ENCODE assay signal across 8 mouse cellular contexts in genomic region chr4:129462118-129462517, GRCm38 (mm10). TPM values are rescaled to one million over a fixed set of nuclear protein-coding genes. Genes with fewer than 3 reads are reported as not detected.
DNase-seq lines count a peak whose midpoint lies in the region; ATAC-seq and TF ChIP-seq lines count a peak whose summit lies in the region.

No protein-coding gene starts in this region.

- ATAC-seq in hindbrain, embryonic 13.5 days (ENCODE audit: low FRiP score): no peak
- no peak for ATAC-seq in liver, embryonic 16.5 days (ENCODE audit: low read depth)
- ATAC-seq in erythroid progenitor cell, adult 5-6 weeks (replicated peaks; ENCODE audit: low FRiP score, poor library complexity, severe bottlenecking): no peak
- no peak for ATAC-seq in frontal cortex, adult (ENCODE audit: low TSS enrichment)

- no peaks in the 10 kb centered on the region for H3K27me3 ChIP-seq in hindbrain, embryonic 13.5 days
- H3K27me3 ChIP-seq in liver, embryonic 16.5 days (ENCODE audit: control insufficient read depth, insufficient read depth, low read depth, low read length): no peaks in the 10 kb centered on the region

- TF ChIP-seq POLR2A in bone marrow, adult 2 months (IDR thresholded peaks at IDR 0.05; ENCODE audit: borderline replicate concordance, control insufficient read depth, low read depth, low read length): no peak

- peaks cover 7% of the 10 kb centered on the region; the same call in 1 of the 2 replicates for H3K4me1 ChIP-seq in bone marrow, adult 2 months (ENCODE audit: control insufficient read depth, insufficient read depth, low read length)
- peaks cover 13% of the 10 kb centered on the region for H3K4me1 ChIP-seq in hindbrain, embryonic 13.5 days (replicated peaks)
- peaks cover 38% of the 10 kb centered on the region for H3K4me1 ChIP-seq in liver, embryonic 16.5 days (ENCODE audit: control insufficient read depth, low read depth, low read length)

- H3K9ac ChIP-seq in hindbrain, embryonic 13.5 days: peak overlapping the region; percentile 89
- peak overlapping the region; percentile 98 for H3K9ac ChIP-seq in liver, embryonic 16.5 days (ENCODE audit: low read depth, low read length)

- no peak for TF ChIP-seq CTCF in layer of hippocampus, adult 2 months (conservative IDR thresholded peaks at IDR 0.05)
- TF ChIP-seq CTCF in bone marrow, adult 2 months (IDR thresholded peaks at IDR 0.05; ENCODE audit: control insufficient read depth, insufficient read depth, low read length): no peak

- no peak for DNase-seq in layer of hippocampus, adult 2 months (ENCODE audit: low spot score in 2 of 2)
- no peak for DNase-seq in layer of hippocampus, adult 9-10 months (ENCODE audit: low spot score)
- no peak for DNase-seq in left cerebral cortex, adult 11 months (ENCODE audit: low spot score)

- peak overlapping the region; percentile 90 for H3K4me3 ChIP-seq in layer of hippocampus, adult 2 months
- H3K4me3 ChIP-seq in bone marrow, adult 2 months (replicated peaks; ENCODE audit: control insufficient read depth, low read depth, low read length): peak overlapping the region; percentile 91
- H3K4me3 ChIP-seq in hindbrain, embryonic 13.5 days: peak overlapping the region; percentile 96
- H3K4me3 ChIP-seq in liver, embryonic 16.5 days (ENCODE audit: low read depth, low read length): peak overlapping the region; percentile 94

- H3K4me2 ChIP-seq in hindbrain, embryonic 13.5 days: peak overlapping the region; percentile 75
- peak overlapping the region; percentile 82 for H3K4me2 ChIP-seq in liver, embryonic 16.5 days (ENCODE audit: low read depth, low read length)

- peaks cover 37% of the 10 kb centered on the region for H3K36me3 ChIP-seq in hindbrain, embryonic 13.5 days
- H3K36me3 ChIP-seq in liver, embryonic 16.5 days (ENCODE audit: control insufficient read depth, insufficient read depth): peaks cover 25% of the 10 kb centered on the region

- H3K9me3 ChIP-seq in hindbrain, embryonic 13.5 days: no peaks in the 10 kb centered on the region
- H3K9me3 ChIP-seq in liver, embryonic 16.5 days (replicated peaks; ENCODE audit: control insufficient read depth, low read length): no peaks in the 10 kb centered on the region

- WGBS in bone marrow, adult 2 months: 42% methylated on average over 3 of the region's 3 CpGs
- 42% methylated on average over 3 of the region's 3 CpGs for WGBS in hindbrain, embryonic 13.5 days
- 42% methylated on average over 3 of the region's 3 CpGs for WGBS in liver, embryonic 16.5 days (ENCODE audit: insufficient replicate concordance)

- H3K27ac ChIP-seq in layer of hippocampus, adult 2 months: peak overlapping the region; percentile 92
- H3K27ac ChIP-seq in bone marrow, adult 2 months (ENCODE audit: control insufficient read depth, insufficient read depth, low read depth, low read length, poor library complexity): peak overlapping the region; percentile 96
- peak overlapping the region; percentile 77 for H3K27ac ChIP-seq in hindbrain, embryonic 13.5 days
- H3K27ac ChIP-seq in liver, embryonic 16.5 days (ENCODE audit: low read length): peak overlapping the region; percentile 100

RNA-seq across cellular contexts. Expression of gene Bsdc1, which starts 0.7 kb away (rescaled TPM):
- 10 to 100 TPM; 56.2 to 62.7 TPM for total RNA-seq in layer of hippocampus, adult 2 months (2021)
- polyA plus RNA-seq in bone marrow, adult 2 months (2011; ENCODE audit: insufficient read depth, insufficient read length, low replicate concordance, missing spikeins): 96.2 and 127 TPM in 2 replicates
- polyA plus RNA-seq in hindbrain, embryonic 13.5 days (2015; fragmentation: Nextera tagmentation; extraction: Ambion mirVana): 34.9 and 36.2 TPM in 2 replicates
- 79.2 and 87.0 TPM in 2 replicates for polyA plus RNA-seq in liver, embryonic 16.5 days (2015; fragmentation: Nextera tagmentation; extraction: Ambion mirVana)
- 127 and 193 TPM in 2 replicates for total RNA-seq in erythroid progenitor cell, adult 5-6 weeks (2015; ENCODE audit: low replicate concordance)
- 200 and 208 TPM in 2 replicates for total RNA-seq in erythroid progenitor cell, adult 5-6 weeks (2017; ENCODE audit: low replicate concordance)

RNA-seq across cellular contexts. Expression of gene Zbtb8b, which starts 21.5 kb away (rescaled TPM):
- 1 to 10 TPM; 3.9 to 4.0 TPM for total RNA-seq in layer of hippocampus, adult 2 months (2021)
- polyA plus RNA-seq in bone marrow, adult 2 months (2011; ENCODE audit: insufficient read depth, insufficient read length, low replicate concordance, missing spikeins): not detected in 2 replicates
- polyA plus RNA-seq in hindbrain, embryonic 13.5 days (2015; fragmentation: Nextera tagmentation; extraction: Ambion mirVana): 13.6 and 13.9 TPM in 2 replicates
- polyA plus RNA-seq in liver, embryonic 16.5 days (2015; fragmentation: Nextera tagmentation; extraction: Ambion mirVana): 1.3 and 1.4 TPM in 2 replicates
- not detected in 2 replicates for total RNA-seq in erythroid progenitor cell, adult 5-6 weeks (2015; ENCODE audit: low replicate concordance)
- total RNA-seq in erythroid progenitor cell, adult 5-6 weeks (2017; ENCODE audit: low replicate concordance): not detected in 2 replicates

RNA-seq across cellular contexts. Expression of gene Tssk3, which starts 28.7 kb away (rescaled TPM):
- under 1 TPM in 1 of 2 experiments, not detected in 1; 0.38 TPM for total RNA-seq in layer of hippocampus, adult 2 months (2021)
- polyA plus RNA-seq in bone marrow, adult 2 months (2011; ENCODE audit: insufficient read depth, insufficient read length, low replicate concordance, missing spikeins): not detected in 2 replicates
- 0.13 TPM in 1 of 2 replicates, not detected in the other for polyA plus RNA-seq in hindbrain, embryonic 13.5 days (2015; fragmentation: Nextera tagmentation; extraction: Ambion mirVana)
- 0.13 TPM in 1 of 2 replicates, not detected in the other for polyA plus RNA-seq in liver, embryonic 16.5 days (2015; fragmentation: Nextera tagmentation; extraction: Ambion mirVana)
- total RNA-seq in erythroid progenitor cell, adult 5-6 weeks (2015; ENCODE audit: low replicate concordance): not detected in 2 replicates
- not detected in 2 replicates for total RNA-seq in erythroid progenitor cell, adult 5-6 weeks (2017; ENCODE audit: low replicate concordance)

RNA-seq across cellular contexts. Expression of gene Fam229a, which starts 28.9 kb away (rescaled TPM):
- total RNA-seq in layer of hippocampus, adult 2 months (2021): not detected
- polyA plus RNA-seq in bone marrow, adult 2 months (2011; ENCODE audit: insufficient read depth, insufficient read length, low replicate concordance, missing spikeins): 2.8 TPM in 1 of 2 replicates, not detected in the other
- 0.36 TPM in 1 of 2 replicates, not detected in the other for polyA plus RNA-seq in hindbrain, embryonic 13.5 days (2015; fragmentation: Nextera tagmentation; extraction: Ambion mirVana)
- polyA plus RNA-seq in liver, embryonic 16.5 days (2015; fragmentation: Nextera tagmentation; extraction: Ambion mirVana): 0.23 and 0.60 TPM in 2 replicates
- total RNA-seq in erythroid progenitor cell, adult 5-6 weeks (2015; ENCODE audit: low replicate concordance): 7.5 TPM in 1 of 2 replicates, not detected in the other
- not detected in 2 replicates for total RNA-seq in erythroid progenitor cell, adult 5-6 weeks (2017; ENCODE audit: low replicate concordance)

RNA-seq across cellular contexts. Expression of gene Marcksl1, which starts 51.3 kb away (rescaled TPM):
- 100 to 1,000 TPM in 1 of 2 experiments, 10 to 100 TPM in 1; 94.6 to 103 TPM for total RNA-seq in layer of hippocampus, adult 2 months (2021)
- polyA plus RNA-seq in bone marrow, adult 2 months (2011; ENCODE audit: insufficient read depth, insufficient read length, low replicate concordance, missing spikeins): 14.6 and 53.8 TPM in 2 replicates
- 1,788 and 1,829 TPM in 2 replicates for polyA plus RNA-seq in hindbrain, embryonic 13.5 days (2015; fragmentation: Nextera tagmentation; extraction: Ambion mirVana)
- polyA plus RNA-seq in liver, embryonic 16.5 days (2015; fragmentation: Nextera tagmentation; extraction: Ambion mirVana): 36.6 and 41.4 TPM in 2 replicates
- 13.8 and 16.9 TPM in 2 replicates for total RNA-seq in erythroid progenitor cell, adult 5-6 weeks (2015; ENCODE audit: low replicate concordance)
- 4.4 and 10.6 TPM in 2 replicates for total RNA-seq in erythroid progenitor cell, adult 5-6 weeks (2017; ENCODE audit: low replicate concordance)
